Mouse (Mus musculus): ENCODE measurements at regions not wholly inside any gene's neighbourhood (a gene's known extent, or its start where the extent isn't known, plus 50 kb on each side); places are given as distances from the start of the nearest gene placed in this dataset.

- no peak overlapping the region for H3K4me3 ChIP-seq
- peak in 1 of 2 experiments; percentile 14 for DNase-seq (ENCODE audit: low spot score in 2 of 2)
- TF ChIP-seq CTCF (conservative IDR thresholded peaks at IDR 0.05), result no peak
- H3K27ac ChIP-seq, result no peak overlapping the region; the same call in 1 of the 2 replicates
Observed at GRCm38 (mm10) chr1:52294521-52294920, 61.5 kb upstream of the Gls start.

- DNase-seq (ENCODE audit: low spot score in 2 of 2), result no peak
- no peak for TF ChIP-seq CTCF (conservative IDR thresholded peaks at IDR 0.05)
- Histone ChIP-seq H3K27ac (no peak overlapping the region), H3K4me3 (no peak overlapping the region)
Observed at GRCm38 (mm10) chr1:52293393-52294099, 60.5 kb upstream of the Gls start.
